Comparison of ENCODE assay signal across 8 mouse cellular contexts in the genomic region with DNA sequence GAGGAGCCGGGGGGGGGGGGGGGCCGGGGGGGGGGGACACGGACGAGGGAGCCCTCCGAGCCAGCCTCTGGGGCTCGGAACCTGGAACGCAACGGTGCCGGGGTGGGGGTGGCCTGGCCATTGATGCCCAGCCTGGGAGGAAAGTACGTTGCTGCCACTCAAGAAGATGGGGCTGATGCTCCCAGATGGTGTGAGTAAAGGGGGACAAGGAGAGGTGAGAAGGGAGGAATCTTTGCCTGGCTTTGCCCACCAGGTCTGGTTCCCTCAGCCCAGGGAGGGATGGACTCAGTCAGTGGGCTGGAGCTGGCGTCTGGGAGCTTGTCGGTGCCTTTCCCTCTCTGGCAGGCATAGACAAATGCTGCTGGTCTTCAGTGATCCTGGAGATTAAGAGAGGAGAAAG. TPM values are rescaled to one million over a fixed set of nuclear protein-coding genes. Genes with fewer than 3 reads are reported as not detected.
DNase-seq lines count a peak whose midpoint lies in the region; ATAC-seq and TF ChIP-seq lines count a peak whose summit lies in the region.

No protein-coding gene starts in this region.

- H3K9me3 ChIP-seq in kidney, embryonic 14.5 days (ENCODE audit: control insufficient read depth, low read length), result no peaks in the 10 kb centered on the region
- no peaks in the 10 kb centered on the region for H3K9me3 ChIP-seq in hindbrain, embryonic 11.5 days (ENCODE audit: control insufficient read depth, low read length)
- H3K9me3 ChIP-seq in midbrain, embryonic 12.5 days, result no peaks in the 10 kb centered on the region

- H3K4me1 ChIP-seq in kidney, embryonic 14.5 days (ENCODE audit: control insufficient read depth, insufficient read depth, low read length), result peaks cover 12% of the 10 kb centered on the region; the same call in 1 of the 2 replicates
- peaks cover 7% of the 10 kb centered on the region; the same call in 1 of the 2 replicates for H3K4me1 ChIP-seq in hindbrain, embryonic 11.5 days (replicated peaks; ENCODE audit: control insufficient read depth, insufficient read depth, low read length)
- H3K4me1 ChIP-seq in midbrain, embryonic 12.5 days, result peaks cover 28% of the 10 kb centered on the region

- peak overlapping the region; percentile 55 for H3K4me3 ChIP-seq in kidney, embryonic 14.5 days (ENCODE audit: low read length)
- peak overlapping the region; percentile 47 for H3K4me3 ChIP-seq in hindbrain, embryonic 11.5 days (ENCODE audit: low read depth, low read length)
- peak overlapping the region; percentile 55 for H3K4me3 ChIP-seq in midbrain, embryonic 12.5 days

- TF ChIP-seq CTCF in brain, embryonic 14.5 days (IDR thresholded peaks at IDR 0.05; ENCODE audit: borderline replicate concordance, extremely low read depth, insufficient read depth, insufficient read length), result no peak

- peak overlapping the region; percentile 40 for H3K9ac ChIP-seq in kidney, embryonic 14.5 days (ENCODE audit: low read depth, low read length)
- no peak overlapping the region for H3K9ac ChIP-seq in hindbrain, embryonic 11.5 days (ENCODE audit: low read depth, low read length)
- peak overlapping the region; percentile 62 for H3K9ac ChIP-seq in midbrain, embryonic 12.5 days (replicated peaks)

- no peak for DNase-seq in kidney, adult 11 months
- peak; percentile 27 for DNase-seq in brain, embryonic 14.5 days (ENCODE audit: low read depth)
- peak; percentile 35 for DNase-seq in hindbrain, embryonic 11.5 days (ENCODE audit: low spot score)
- DNase-seq in urinary bladder, adult 18-20 months (ENCODE audit: low spot score in 2 of 2), result no peak
- no peak for DNase-seq in spleen, postnatal 4 days (ENCODE audit: low spot score in 2 of 2)
- no peak for DNase-seq in spleen, adult 18-20 months

- 4% methylated on average over 7 of the region's 12 CpGs for WGBS in kidney, embryonic 14.5 days
- WGBS in hindbrain, embryonic 11.5 days, result 4% methylated on average over 6 of the region's 12 CpGs
- 3% methylated on average over 8 of the region's 12 CpGs for WGBS in midbrain, embryonic 12.5 days

- H3K36me3 ChIP-seq in kidney, embryonic 14.5 days (ENCODE audit: control insufficient read depth, insufficient read depth, low read length), result no peaks in the 10 kb centered on the region
- no peaks in the 10 kb centered on the region for H3K36me3 ChIP-seq in hindbrain, embryonic 11.5 days (ENCODE audit: control insufficient read depth, insufficient read depth, low read length)
- no peaks in the 10 kb centered on the region for H3K36me3 ChIP-seq in midbrain, embryonic 12.5 days

- TF ChIP-seq POLR2A in brain, embryonic 14.5 days (IDR thresholded peaks at IDR 0.05; ENCODE audit: borderline replicate concordance, extremely low read depth, insufficient read depth, insufficient read length, poor library complexity, severe bottlenecking), result no peak

- peak; percentile 48 for ATAC-seq in kidney, embryonic 14.5 days (ENCODE audit: low FRiP score, low TSS enrichment)
- ATAC-seq in hindbrain, embryonic 11.5 days (ENCODE audit: low FRiP score), result peak; percentile 27
- ATAC-seq in midbrain, embryonic 12.5 days (ENCODE audit: low FRiP score, low read depth), result peak; percentile 16; the same call in 1 of the 2 replicates

- peak overlapping the region; percentile 92 for H3K4me2 ChIP-seq in kidney, embryonic 14.5 days (replicated peaks; ENCODE audit: low read depth, low read length)
- peak overlapping the region; percentile 61 for H3K4me2 ChIP-seq in hindbrain, embryonic 11.5 days (replicated peaks; ENCODE audit: low read depth, low read length)
- H3K4me2 ChIP-seq in midbrain, embryonic 12.5 days (replicated peaks), result peak overlapping the region; percentile 94

- no peak overlapping the region for H3K27ac ChIP-seq in kidney, embryonic 14.5 days (ENCODE audit: low read depth, low read length)
- no peak overlapping the region for H3K27ac ChIP-seq in hindbrain, embryonic 11.5 days (ENCODE audit: low read depth, low read length)
- H3K27ac ChIP-seq in midbrain, embryonic 12.5 days (replicated peaks), result no peak overlapping the region

- peaks cover 13% of the 10 kb centered on the region; the same call in 1 of the 2 replicates for H3K27me3 ChIP-seq in kidney, embryonic 14.5 days (ENCODE audit: control insufficient read depth, insufficient read depth, low read length)
- H3K27me3 ChIP-seq in hindbrain, embryonic 11.5 days (ENCODE audit: control insufficient read depth, insufficient read depth, low read length), result peaks cover 28% of the 10 kb centered on the region
- peaks cover 75% of the 10 kb centered on the region for H3K27me3 ChIP-seq in midbrain, embryonic 12.5 days

RNA-seq across cellular contexts. Expression of gene Hhip, which starts 0.4 kb away (rescaled TPM):
- polyA plus RNA-seq in kidney, embryonic 14.5 days (2014; fragmentation: Nextera tagmentation; extraction: Ambion mirVana), result 2.0 and 2.1 TPM in 2 replicates
- 1.0 and 1.4 TPM in 2 replicates for polyA plus RNA-seq in brain, embryonic 14.5 days (2012; rRNA removed)
- polyA plus RNA-seq in hindbrain, embryonic 11.5 days (2014; fragmentation: Nextera tagmentation; extraction: Ambion mirVana), result 3.3 and 3.6 TPM in 2 replicates
- polyA plus RNA-seq in midbrain, embryonic 12.5 days (2016; fragmentation: Nextera tagmentation; extraction: Ambion mirVana), result 1.4 and 2.7 TPM in 2 replicates

Comparison
In these comparisons a context has a peak if more than half of its experiments do, and no peak if none do; other contexts are left out.
1. DNase-seq: peak in brain, embryonic 14.5 days (single experiment) and hindbrain, embryonic 11.5 days (single experiment); none in kidney, adult 11 months (single experiment), urinary bladder, adult 18-20 months (0 of 2), spleen, postnatal 4 days (0 of 2) and spleen, adult 18-20 months (0 of 2).
2. Peak in every context shown above with its lines, with median percentiles within 50 percentile points of each other: ATAC-seq, H3K4me2 ChIP-seq and H3K4me3 ChIP-seq.